Mouse (Mus musculus) CH12.LX (cell line): ENCODE results near the gene Cpa3. TPM values are rescaled to one million over a fixed set of nuclear protein-coding genes. Genes with fewer than 3 reads are reported as not detected.

Experiments
- DNase-seq: peaks from one replicate; pipeline ENCODE4 v3.0.0-alpha.2; 2013; ENCODE audit errors: extremely low read depth
- H3K27ac ChIP-seq: 2 replicates; pipeline ENCODE4 v1.5.1; 2012; ENCODE audit warnings: low read depth, mild to moderate bottlenecking, control low read depth, moderate library complexity; ENCODE audit not compliant: insufficient read depth
- H3K27me3 ChIP-seq: replicated peaks from 2 replicates; pipeline ENCODE3; 2012; ENCODE audit warnings: inconsistent platforms
- H3K36me3 ChIP-seq, 2 experiments: replicated peaks in 1 of 2; 2 replicates each; pipeline versions ENCODE3 to v1.6.1; 2012; ENCODE audit warnings: inconsistent platforms in 1 of 2, low read length in 1 of 2, mild to moderate bottlenecking in 1 of 2, mixed read lengths in 1 of 2, moderate library complexity in 1 of 2; ENCODE audit not compliant: control insufficient read depth in 1 of 2, insufficient read depth in 1 of 2
- H3K4me1 ChIP-seq, 2 experiments: 2 replicates each; pipeline ENCODE4 v1.6.1; 2012; ENCODE audit warnings: inconsistent platforms in 1 of 2, moderate library complexity in 1 of 2; ENCODE audit not compliant: insufficient read depth in 2 of 2, control insufficient read depth in 1 of 2
- H3K4me2 ChIP-seq: 2 replicates; pipeline ENCODE4 v1.6.1; 2012; ENCODE audit warnings: low read depth, mild to moderate bottlenecking, control low read depth; ENCODE audit not compliant: poor library complexity, insufficient read depth, severe bottlenecking
- H3K4me3 ChIP-seq, 3 experiments: fragments of 150-350 bp in 1 of 3; sonication (generic) in 1 of 3; replicated peaks in 1 of 3; 2 replicates each; pipeline versions ENCODE3 to v1.5.1; 2011 to 2012; ENCODE audit warnings: low read depth in 2 of 3, low read length in 2 of 3, mild to moderate bottlenecking in 2 of 3, moderate library complexity in 2 of 3, control low read depth in 1 of 3, improper control_type of control experiment in 1 of 3, inconsistent platforms in 1 of 3, mixed read lengths in 1 of 3; ENCODE audit not compliant: poor library complexity in 1 of 3
- H3K79me2 ChIP-seq: replicated peaks from 2 replicates; pipeline ENCODE4 v1.6.1; 2012; ENCODE audit warnings: mild to moderate bottlenecking, moderate library complexity; ENCODE audit not compliant: control insufficient read depth, poor library complexity, insufficient read depth, severe bottlenecking; ENCODE audit errors: extremely low read depth
- H3K9ac ChIP-seq: 2 replicates; pipeline ENCODE4 v1.6.1; 2012; ENCODE audit warnings: low read depth, mild to moderate bottlenecking, control low read depth, moderate library complexity; ENCODE audit not compliant: insufficient read depth
- H3K9me3 ChIP-seq: replicated peaks from 2 replicates; pipeline ENCODE3; 2012; ENCODE audit warnings: low read length, inconsistent platforms, mixed read lengths
- BHLHE40 ChIP-seq: IDR thresholded peaks from 2 replicates; pipeline ENCODE4 v1.6.1; 2011; ENCODE audit warnings: mild to moderate bottlenecking, low read depth, low read length, improper control_type of control experiment
- CHD1 ChIP-seq: IDR thresholded peaks from 2 replicates; pipeline ENCODE4 v1.6.1; 2012; ENCODE audit warnings: low read depth, low read length, improper control_type of control experiment, inconsistent platforms
- CTCF ChIP-seq, 2 experiments: IDR thresholded peaks in 1 of 2; conservative IDR thresholded peaks in 1 of 2; 2 replicates each; pipeline ENCODE4 v1.5.1; 2011 to 2012; ENCODE audit warnings: low read depth in 2 of 2, low read length in 2 of 2, improper control_type of control experiment in 1 of 2, inconsistent platforms in 1 of 2, mild to moderate bottlenecking in 1 of 2, moderate library complexity in 1 of 2
- E2F4 ChIP-seq: IDR thresholded peaks from 2 replicates; pipeline ENCODE4 v1.6.1; 2011; ENCODE audit warnings: low read depth, low read length, improper control_type of control experiment; ENCODE audit not compliant: insufficient replicate concordance
- ELF1 ChIP-seq: IDR thresholded peaks from 2 replicates; pipeline ENCODE4 v1.6.1; 2014; ENCODE audit warnings: low read depth, mild to moderate bottlenecking, inconsistent platforms, low read length, improper control_type of control experiment
- EP300 ChIP-seq: IDR thresholded peaks from 2 replicates; pipeline ENCODE4 v1.6.1; 2011; ENCODE audit warnings: low read length, improper control_type of control experiment
- GABPA ChIP-seq: IDR thresholded peaks from 2 replicates; pipeline ENCODE4 v1.6.1; 2012; ENCODE audit warnings: low read depth, low read length, improper control_type of control experiment, inconsistent platforms; ENCODE audit not compliant: insufficient replicate concordance
- KAT2A ChIP-seq: IDR thresholded peaks from 2 replicates; pipeline ENCODE4 v1.6.1; 2012; ENCODE audit warnings: low read length, improper control_type of control experiment, inconsistent platforms; ENCODE audit not compliant: insufficient replicate concordance
- MYC ChIP-seq: IDR thresholded peaks from 2 replicates; pipeline ENCODE4 v1.6.1; 2011; ENCODE audit warnings: low read depth, mild to moderate bottlenecking, improper control_type of control experiment, low read length
- PAX5 ChIP-seq: IDR thresholded peaks from 2 replicates; pipeline ENCODE4 v1.6.1; 2012; ENCODE audit warnings: low read length, inconsistent platforms, mixed read lengths
- POLR2AphosphoS2 ChIP-seq: IDR thresholded peaks from 2 replicates; pipeline ENCODE4 v1.6.1; 2011; ENCODE audit warnings: low read depth, low read length, improper control_type of control experiment
- RAD21 ChIP-seq: IDR thresholded peaks from 2 replicates; pipeline ENCODE4 v1.6.1; 2011; ENCODE audit warnings: low read depth, mild to moderate bottlenecking, low read length, improper control_type of control experiment, moderate library complexity
- SMC3 ChIP-seq: IDR thresholded peaks from 2 replicates; pipeline ENCODE4 v1.6.1; 2011; ENCODE audit warnings: low read depth, low read length, improper control_type of control experiment
- USF1 ChIP-seq: IDR thresholded peaks from 2 replicates; pipeline ENCODE4 v1.6.1; 2014; ENCODE audit warnings: low read depth, mild to moderate bottlenecking, inconsistent platforms, low read length, improper control_type of control experiment
- ZC3H11A ChIP-seq: IDR thresholded peaks from 2 replicates; pipeline ENCODE4 v1.6.1; 2012; ENCODE audit warnings: low read depth, mild to moderate bottlenecking, inconsistent platforms, low read length, improper control_type of control experiment
- ZMIZ1 ChIP-seq: IDR thresholded peaks from 2 replicates; pipeline ENCODE4 v1.6.1; 2012; ENCODE audit warnings: low read depth, mild to moderate bottlenecking, inconsistent platforms, low read length, improper control_type of control experiment
- ZNF384 ChIP-seq: IDR thresholded peaks from 2 replicates; pipeline ENCODE4 v1.6.1; 2012; ENCODE audit warnings: low read depth, low read length, improper control_type of control experiment, inconsistent platforms
- dilution Hi-C: fragments of 300-500 bp; cut with MboI; formaldehyde crosslinking; loops from 2 replicates; pipeline ENCODE4 v1.14.3; 2020; ENCODE audit warnings: low sequenced_read_pairs; ENCODE audit not compliant: extremely low pct_unique_long_range_greater_than_20kb, extremely low pct_ligation_motif_present
- in situ Hi-C: fragments of 300-500 bp; cut with MboI; formaldehyde crosslinking; loops from 3 replicates; pipeline ENCODE4 v1.14.3; 2019; ENCODE audit warnings: low sequenced_read_pairs, low pct_ligation_motif_present, low pct_unique_long_range_greater_than_20kb, mixed read lengths
- polyA plus RNA-seq: library from polyadenylated mRNA; unstranded; fragments of >175 nt; gene quantifications from 2 replicates; pipeline ENCODE4 v1.2.1, GENCODE M21; 2012; ENCODE audit warnings: low read depth; ENCODE audit not compliant: insufficient read length
- total RNA-seq, 2 experiments: library from RNA; depleted of rRNA; stranded (reverse); fragments of 300-350 nt in 1 of 2; fragments of >200 nt in 1 of 2; gene quantifications; 2 replicates each; pipeline ENCODE4 v1.2.3; 2012 to 2014

Gene Cpa3
- total and polyA plus RNA-seq, 3 experiments, result not detected

DNA sequence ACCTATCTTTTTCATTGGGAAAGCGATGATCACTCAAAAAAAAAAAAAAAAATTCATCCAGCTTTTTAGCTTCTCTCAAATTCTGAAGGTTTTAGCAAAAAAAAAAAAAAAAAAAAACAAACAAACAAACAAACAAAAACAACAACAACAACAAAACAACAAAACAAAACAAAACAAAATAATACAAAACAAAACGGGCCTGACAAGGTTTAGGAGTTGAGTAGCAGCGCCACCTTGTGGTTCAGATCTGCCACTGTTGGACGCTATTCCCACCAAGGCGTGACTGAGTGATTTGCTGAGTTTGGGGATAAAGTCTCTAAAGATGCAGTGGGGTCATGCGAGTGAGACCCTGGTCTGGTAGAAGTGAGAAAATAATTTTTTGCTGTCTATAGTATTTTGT lies 43.1 kb downstream of the Cpa3 start:
- H3K4me3 ChIP-seq, result no peak overlapping the region
- TF ChIP-seq CTCF (conservative IDR thresholded peaks at IDR 0.05 in 1 of 2, IDR thresholded peaks at IDR 0.05 in 1 of 2; ENCODE audit: low read depth in 2 of 2, low read length in 2 of 2) (peak; percentile 57 to 73), ZC3H11A (no peak), SMC3 (peak; percentile 58), POLR2AphosphoS2 (no peak), RAD21 (peak; percentile 71)
- peak; percentile 53 for DNase-seq
- H3K9me3 ChIP-seq, result no peaks in the 10 kb centered on the region
- dilution Hi-C loops (no loop called here), in situ Hi-C loops (loop anchor here (10.0 kb wide), 1 partner anchor 304 kb away; no protein-coding TSS in a partner anchor)
- no peaks in the 10 kb centered on the region for H3K4me1 ChIP-seq
- no peak overlapping the region for H3K27ac ChIP-seq
- H3K27me3 ChIP-seq, result no peaks in the 10 kb centered on the region
- no peak overlapping the region for H3K9ac ChIP-seq
- no peak overlapping the region for H3K4me2 ChIP-seq
- no peaks in the 10 kb centered on the region for H3K36me3 ChIP-seq
- H3K79me2 ChIP-seq, result no peaks in the 10 kb centered on the region

DNA sequence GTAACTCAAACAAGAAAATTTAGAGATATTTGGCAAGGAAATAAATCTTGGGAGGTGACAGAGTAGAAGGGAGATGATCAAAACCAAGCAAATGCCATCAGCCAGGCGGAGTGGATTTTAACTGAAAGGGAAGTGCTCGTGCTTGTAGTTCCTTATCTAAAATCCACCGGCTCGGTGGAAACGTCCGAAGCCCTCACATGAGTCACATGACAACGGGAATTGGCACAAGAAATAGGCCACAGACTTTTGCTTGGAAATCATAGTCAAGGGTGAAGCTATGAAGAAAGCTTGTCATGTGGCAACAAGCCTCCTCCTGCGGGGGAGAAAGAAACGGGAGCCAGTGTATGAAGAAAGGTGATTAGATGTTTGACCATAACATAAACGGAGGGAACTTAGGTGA lies 44.1 kb downstream of the Cpa3 start:
- Histone ChIP-seq H3K4me1 (no peaks in the 10 kb centered on the region), H3K4me3 (no peak overlapping the region), H3K4me2 (no peak overlapping the region), H3K36me3 (no peaks in the 10 kb centered on the region), H3K27me3 (no peaks in the 10 kb centered on the region), H3K27ac (no peak overlapping the region), H3K79me2 (no peaks in the 10 kb centered on the region), H3K9me3 (no peaks in the 10 kb centered on the region), H3K9ac (no peak overlapping the region)
- TF ChIP-seq PAX5 (no peak), E2F4 (no peak), GABPA (no peak), BHLHE40 (no peak), SMC3 (no peak), ELF1 (no peak), MYC (no peak), EP300 (no peak)
- DNase-seq, result no peak
- dilution Hi-C loops (no loop called here), in situ Hi-C loops (loop anchor here (10.0 kb wide), 1 partner anchor 303 kb away; no protein-coding TSS in a partner anchor)

- dilution Hi-C loops, result no loop called here
- Histone ChIP-seq H3K79me2 (no peaks in the 10 kb centered on the region), H3K4me2 (no peak overlapping the region), H3K4me3 (no peak overlapping the region), H3K27me3 (no peaks in the 10 kb centered on the region), H3K9me3 (no peaks in the 10 kb centered on the region), H3K4me1 (no peaks in the 10 kb centered on the region), H3K36me3 (no peaks in the 10 kb centered on the region), H3K27ac (no peak overlapping the region), H3K9ac (no peak overlapping the region)
- no peak for DNase-seq
- in situ Hi-C loops, result loop anchor here (10.0 kb wide), 1 partner anchor 114 kb away; no protein-coding TSS in a partner anchor
- no peak for TF ChIP-seq ZMIZ1
- TF ChIP-seq USF1, result no peak
- no peak for TF ChIP-seq CHD1
- no peak for TF ChIP-seq BHLHE40
- TF ChIP-seq ZNF384, result no peak
- no peak for TF ChIP-seq KAT2A
- no peak for TF ChIP-seq POLR2AphosphoS2
These were observed 52.9 kb downstream of the Cpa3 start for GRCm38 (mm10) chr3:20188976-20189675.
